Mouse (Mus musculus) spleen, embryonic (tissue): ENCODE results near the gene Olfr497.

ENCODE experiments used
- CTCF ChIA-PET: fragments of 350-600 bp; sonication (Branson Sonifier 250); formaldehyde crosslinking; loops from one replicate; lab custom pipeline; 2022; lab: Charles Lee

Olfr497 gene

GRCm38 (mm10) chr7:108420121-108420520 lies at the start of gene Olfr497:
Gene Olfr497 (plus strand): TSS chr7:108420421.
- CTCF ChIA-PET: no interaction called here

DNA sequence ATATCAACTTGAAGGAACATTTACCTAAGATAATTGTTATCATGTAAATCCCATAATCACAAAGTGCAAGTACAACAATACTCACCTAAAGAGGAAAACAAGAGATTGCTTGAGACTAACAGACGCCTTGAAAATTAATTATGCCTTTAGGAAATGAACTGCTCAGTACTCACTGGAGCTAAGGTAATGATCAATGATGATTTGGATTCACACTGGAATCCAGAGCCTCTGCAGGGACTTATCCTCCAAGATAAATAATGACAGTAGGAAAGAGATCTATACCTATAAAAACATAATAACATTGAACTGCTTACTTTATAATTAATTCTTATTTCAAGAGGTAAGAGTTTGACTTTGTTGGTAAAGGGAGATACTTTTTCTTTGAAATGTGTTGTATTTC lies 27.4 kb upstream of the Olfr497 start, which contains the start of gene Olfr495:
Olfr495 (plus strand) TSS at position 301 of the 400 bp plus-strand sequence.
- CTCF ChIA-PET: no interaction called here

GRCm38 (mm10) chr7:108465026-108465425 lies 44.8 kb downstream of the Olfr497 start, which contains the start of gene Olfr498:
Gene Olfr498 (plus strand): TSS chr7:108465326.
- CTCF ChIA-PET: no interaction called here
